Mouse (Mus musculus): Measurements from ENCODE around the gene Ktn1. TPM values are rescaled to one million over a fixed set of nuclear protein-coding genes. Genes with fewer than 3 reads are reported as not detected.

Gene Ktn1
- polyA plus RNA-seq, 1 experiment from 2014 or later = 44.3 TPM

DNA sequence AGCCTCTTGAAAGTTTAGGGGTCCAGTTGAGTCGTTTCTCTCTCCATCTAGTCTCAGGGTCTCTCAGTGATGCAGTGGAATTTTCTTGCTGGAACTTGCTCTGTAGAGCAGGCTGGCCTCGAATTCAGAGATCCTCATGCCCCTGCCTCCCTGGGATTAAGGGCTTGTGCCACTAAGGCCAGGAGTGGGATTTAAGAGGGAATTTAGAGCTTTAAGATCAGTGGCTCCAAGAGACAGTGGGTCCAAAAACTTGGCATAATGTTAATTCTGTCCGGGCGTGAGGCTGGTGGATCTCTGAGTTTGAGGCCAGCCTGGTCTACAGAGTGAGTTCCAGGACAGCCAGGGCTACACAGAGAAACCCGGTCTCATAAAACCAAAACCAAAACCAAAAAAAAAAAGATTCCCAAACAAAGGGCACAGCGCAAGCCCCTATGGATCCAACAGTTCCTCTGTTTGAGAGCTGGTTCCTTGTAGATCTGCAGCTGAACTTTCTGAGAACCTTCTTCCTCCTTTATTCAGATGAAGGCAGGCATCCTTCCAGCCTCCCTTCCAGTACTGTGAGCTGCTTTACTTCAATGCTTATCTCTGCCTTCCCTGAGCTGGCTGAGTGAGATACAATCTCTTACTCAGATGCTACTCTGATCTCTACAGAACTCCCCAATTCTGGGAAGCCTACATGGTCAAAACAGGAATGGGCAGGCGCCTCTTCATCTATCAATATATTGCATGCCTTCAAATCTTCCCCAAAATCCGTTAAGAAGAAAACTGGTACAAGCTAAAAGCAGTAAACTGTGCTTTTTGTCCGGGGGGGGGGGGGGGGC lies 1.3 kb upstream of the Ktn1 start:
- WGBS = 69% methylated on average over 9 of the region's 9 CpGs
- Histone ChIP-seq H3K36me3 (no peaks in the 10 kb centered on the region), H3K4me3 (no peak overlapping the region), H3K27ac (no peak overlapping the region), H3K27me3 (ENCODE audit: insufficient read depth, poor library complexity, severe bottlenecking) (peaks cover 4% of the 10 kb centered on the region; the same call in 1 of the 2 replicates), H3K4me1 (replicated peaks) (peaks cover 30% of the 10 kb centered on the region), H3K9me3 (no peaks in the 10 kb centered on the region)
- no peak for DNase-seq (ENCODE audit: low spot score)

- WGBS = 1% methylated on average over 81 of the region's 82 CpGs
- H3K27me3 ChIP-seq (ENCODE audit: insufficient read depth, poor library complexity, severe bottlenecking) = peaks cover 4% of the 10 kb centered on the region; the same call in 1 of the 2 replicates
- H3K27ac ChIP-seq = peak overlapping the region; percentile 98
- DNase-seq (ENCODE audit: low spot score) = peak; percentile 85
- H3K9me3 ChIP-seq = no peaks in the 10 kb centered on the region
- H3K4me3 ChIP-seq = peak overlapping the region; percentile 83
- no peaks in the 10 kb centered on the region for H3K36me3 ChIP-seq
- peaks cover 30% of the 10 kb centered on the region for H3K4me1 ChIP-seq (replicated peaks)
Observed at GRCm38 (mm10) chr14:47648706-47649630, 720 bp downstream of the Ktn1 start.

DNA sequence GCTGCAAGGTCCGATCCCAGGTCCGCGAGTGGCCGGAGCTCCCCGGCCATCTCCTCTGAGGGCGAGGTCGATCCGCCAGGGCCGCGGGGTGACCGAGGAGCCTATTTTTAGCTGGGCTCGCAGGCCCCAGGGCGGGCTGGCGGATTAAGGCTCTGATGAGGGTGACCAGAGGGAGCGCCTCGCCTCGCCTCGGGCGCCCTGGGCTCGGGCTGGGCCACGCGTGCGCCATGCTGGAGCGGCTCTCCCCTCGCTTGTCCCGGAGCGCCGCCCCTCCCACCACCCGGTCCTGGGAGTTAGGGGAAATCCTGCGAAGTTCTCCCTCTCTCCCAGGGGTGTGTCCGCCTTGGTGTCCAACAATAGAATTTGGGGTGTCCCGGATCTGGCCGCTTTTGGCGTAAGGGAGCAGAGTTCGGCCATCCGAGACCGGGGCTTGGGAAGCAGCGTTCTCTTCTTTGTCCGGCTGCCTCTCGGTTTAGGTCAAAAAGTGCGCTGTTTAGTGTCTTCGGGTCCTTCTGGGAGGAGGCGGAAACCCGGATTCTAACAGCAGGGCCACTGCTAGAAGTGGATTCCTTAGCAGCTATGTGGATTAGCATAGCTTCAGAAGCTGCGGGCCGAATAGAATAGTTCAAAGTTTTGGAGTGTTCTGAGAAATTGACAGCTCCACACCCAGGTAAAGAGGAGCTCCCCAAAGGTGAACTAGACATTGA lies 1.5 kb downstream of the Ktn1 start:
- Histone ChIP-seq H3K4me1 (replicated peaks) (peaks cover 30% of the 10 kb centered on the region), H3K27me3 (ENCODE audit: insufficient read depth, poor library complexity, severe bottlenecking) (peaks cover 4% of the 10 kb centered on the region; the same call in 1 of the 2 replicates), H3K27ac (peak overlapping the region; percentile 98), H3K36me3 (peaks cover 5% of the 10 kb centered on the region; the same call in 1 of the 2 replicates), H3K9me3 (no peaks in the 10 kb centered on the region), H3K4me3 (peak overlapping the region; percentile 83)
- peak; percentile 78 for DNase-seq (ENCODE audit: low spot score)
- under 1% methylated on average over 46 of the region's 46 CpGs for WGBS

GRCm38 (mm10) chr14:47650338-47650720 lies 2.1 kb downstream of the Ktn1 start:
- H3K4me3 ChIP-seq = peak overlapping the region; percentile 83
- no peak for DNase-seq (ENCODE audit: low spot score)
- peaks cover 30% of the 10 kb centered on the region for H3K4me1 ChIP-seq (replicated peaks)
- no peaks in the 10 kb centered on the region for H3K9me3 ChIP-seq
- H3K36me3 ChIP-seq = peaks cover 5% of the 10 kb centered on the region; the same call in 1 of the 2 replicates
- H3K27ac ChIP-seq = peak overlapping the region; percentile 98
- H3K27me3 ChIP-seq (ENCODE audit: insufficient read depth, poor library complexity, severe bottlenecking) = peaks cover 4% of the 10 kb centered on the region; the same call in 1 of the 2 replicates
- WGBS = 42% methylated on average over 6 of the region's 6 CpGs

GRCm38 (mm10) chr14:47651272-47651671 lies 3.0 kb downstream of the Ktn1 start:
- no peak for DNase-seq (ENCODE audit: low spot score)
- H3K9me3 ChIP-seq = no peaks in the 10 kb centered on the region
- no peak overlapping the region for H3K4me3 ChIP-seq
- H3K4me1 ChIP-seq (replicated peaks) = peaks cover 22% of the 10 kb centered on the region
- WGBS = 92% methylated on average over 4 of the region's 4 CpGs
- H3K27me3 ChIP-seq (ENCODE audit: insufficient read depth, poor library complexity, severe bottlenecking) = peaks cover 4% of the 10 kb centered on the region; the same call in 1 of the 2 replicates
- peaks cover 12% of the 10 kb centered on the region for H3K36me3 ChIP-seq
- H3K27ac ChIP-seq = no peak overlapping the region

GRCm38 (mm10) chr14:47655444-47655843 lies 7.2 kb downstream of the Ktn1 start:
- peaks cover 17% of the 10 kb centered on the region for H3K4me1 ChIP-seq (replicated peaks)
- H3K9me3 ChIP-seq = no peaks in the 10 kb centered on the region
- 95% methylated on average over 2 of the region's 2 CpGs for WGBS

GRCm38 (mm10) chr14:47663844-47664469 lies 15.7 kb downstream of the Ktn1 start:
- H3K27me3 ChIP-seq (ENCODE audit: insufficient read depth, poor library complexity, severe bottlenecking) = no peaks in the 10 kb centered on the region
- no peaks in the 10 kb centered on the region for H3K4me1 ChIP-seq (replicated peaks)
- H3K9me3 ChIP-seq = no peaks in the 10 kb centered on the region
- DNase-seq (ENCODE audit: low spot score) = no peak
- H3K36me3 ChIP-seq = peaks cover 48% of the 10 kb centered on the region
- no peak overlapping the region for H3K27ac ChIP-seq
- WGBS = 93% methylated on average over 11 of the region's 11 CpGs
- H3K4me3 ChIP-seq = no peak overlapping the region

More at GRCm38 (mm10) chr14:47655444-47655843, 7.2 kb downstream of the Ktn1 start:
- Histone ChIP-seq H3K36me3 (peaks cover 14% of the 10 kb centered on the region), H3K27me3 (ENCODE audit: insufficient read depth, poor library complexity, severe bottlenecking) (no peaks in the 10 kb centered on the region), H3K27ac (no peak overlapping the region), H3K4me3 (no peak overlapping the region)
- DNase-seq (ENCODE audit: low spot score) = no peak

DNA sequence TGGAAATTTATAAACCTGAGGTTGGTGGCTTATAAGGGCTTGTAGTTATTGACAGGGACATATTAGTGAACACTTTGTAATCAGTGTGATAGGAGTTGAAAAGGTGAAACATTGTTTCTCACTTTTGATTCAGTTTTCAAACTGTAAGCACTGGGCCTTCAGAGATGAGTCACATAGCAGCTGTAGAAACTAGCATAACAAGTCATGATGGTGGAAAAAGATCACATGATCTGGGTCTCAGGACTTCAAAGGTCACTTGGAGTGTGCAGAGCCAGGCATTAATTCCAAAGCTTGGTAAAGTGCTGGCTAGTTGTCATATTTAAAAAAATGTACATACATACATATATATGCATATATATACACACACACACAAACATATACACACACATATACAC lies 16.2 kb downstream of the Ktn1 start:
- Histone ChIP-seq H3K9me3 (no peaks in the 10 kb centered on the region), H3K36me3 (peaks cover 53% of the 10 kb centered on the region), H3K4me1 (replicated peaks) (no peaks in the 10 kb centered on the region), H3K27ac (no peak overlapping the region), H3K4me3 (no peak overlapping the region), H3K27me3 (ENCODE audit: insufficient read depth, poor library complexity, severe bottlenecking) (no peaks in the 10 kb centered on the region)
- DNase-seq (ENCODE audit: low spot score) = no peak

GRCm38 (mm10) chr14:47665061-47665778 lies 17.0 kb downstream of the Ktn1 start:
- DNase-seq (ENCODE audit: low spot score) = no peak
- H3K4me3 ChIP-seq = no peak overlapping the region
- no peaks in the 10 kb centered on the region for H3K27me3 ChIP-seq (ENCODE audit: insufficient read depth, poor library complexity, severe bottlenecking)
- no peak overlapping the region for H3K27ac ChIP-seq
- no peaks in the 10 kb centered on the region for H3K9me3 ChIP-seq
- H3K4me1 ChIP-seq (replicated peaks) = no peaks in the 10 kb centered on the region
- H3K36me3 ChIP-seq = peaks cover 58% of the 10 kb centered on the region
- 92% methylated on average over 5 of the region's 5 CpGs for WGBS

DNA sequence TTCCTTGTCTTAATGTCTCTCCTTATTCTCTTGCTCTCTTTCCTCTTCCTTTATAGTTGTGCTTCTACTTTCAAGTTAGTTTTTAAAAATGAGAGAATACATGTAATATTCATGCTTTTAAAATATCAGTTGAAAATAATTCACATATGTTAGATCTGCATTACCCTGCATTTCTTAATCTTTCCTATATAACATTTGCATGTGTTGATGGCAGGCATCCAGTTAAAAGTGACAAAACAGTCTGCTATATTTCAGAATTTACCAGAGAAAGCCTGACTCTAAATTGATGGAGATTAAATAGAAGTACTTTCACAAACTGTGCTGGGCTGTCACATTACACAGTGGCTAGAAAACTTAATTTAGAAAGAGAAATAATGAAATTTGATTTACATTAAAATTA lies 19.8 kb downstream of the Ktn1 start:
- DNase-seq (ENCODE audit: low spot score) = no peak
- H3K36me3 ChIP-seq = peaks cover 77% of the 10 kb centered on the region

GRCm38 (mm10) chr14:47682886-47683285 lies 34.6 kb downstream of the Ktn1 start:
- Histone ChIP-seq H3K4me1 (replicated peaks) (no peaks in the 10 kb centered on the region), H3K36me3 (peaks cover 95% of the 10 kb centered on the region)

More for the DNA sequence above, 19.8 kb downstream of the Ktn1 start:
- Histone ChIP-seq H3K4me1 (replicated peaks) (no peaks in the 10 kb centered on the region), H3K27me3 (ENCODE audit: insufficient read depth, poor library complexity, severe bottlenecking) (no peaks in the 10 kb centered on the region), H3K27ac (no peak overlapping the region), H3K9me3 (no peaks in the 10 kb centered on the region), H3K4me3 (no peak overlapping the region)

More at GRCm38 (mm10) chr14:47682886-47683285, 34.6 kb downstream of the Ktn1 start:
- no peak for DNase-seq (ENCODE audit: low spot score)
- Histone ChIP-seq H3K27ac (no peak overlapping the region), H3K9me3 (no peaks in the 10 kb centered on the region), H3K27me3 (ENCODE audit: insufficient read depth, poor library complexity, severe bottlenecking) (no peaks in the 10 kb centered on the region), H3K4me3 (no peak overlapping the region)
- WGBS = 93% methylated on average over 10 of the region's 10 CpGs
